Mouse (Mus musculus) liver, embryonic 14.5 days (tissue): ENCODE measurements around the gene Herpud1.

Experiments used
- CTCF ChIP-seq: IDR thresholded peaks from 2 replicates; pipeline ENCODE4 v1.5.1; 2016; ENCODE audit warnings: antibody characterized with exemption, low read depth, control low read depth
- EP300 ChIP-seq: IDR thresholded peaks from 2 replicates; pipeline ENCODE4 v1.6.1; 2016; ENCODE audit warnings: antibody characterized with exemption, low read depth

GRCm38 (mm10) chr8:94438659-94439058 is 52.4 kb downstream of the Herpud1 start:
- no peak for TF ChIP-seq CTCF
- TF ChIP-seq EP300 = no peak
